Mouse (Mus musculus) stomach, embryonic 16.5 days (tissue): ENCODE data around the gene Sf3b3. TPM values are rescaled to one million over a fixed set of nuclear protein-coding genes. Genes with fewer than 3 reads are reported as not detected.

Source experiments
- polyA plus RNA-seq: library from polyadenylated mRNA; unstranded; fragments of >200 nt; fragmentation: Nextera tagmentation; extraction: Ambion mirVana; gene quantifications from 2 replicates; pipeline ENCODE4 v1.2.1, GENCODE M21; 2015

Gene Sf3b3
- polyA plus RNA-seq, 1 experiment from 2014 or later, result 128 TPM

Other genes with a start within 250 kb of the Sf3b3 start
- gene Vac14, start 228.2 kb downstream of the Sf3b3 start, polyA plus RNA-seq, result 12.3 and 14.0 TPM in 2 replicates
- gene Mtss1l, start 125.3 kb downstream of the Sf3b3 start, polyA plus RNA-seq, result 7.0 and 8.2 TPM in 2 replicates
- gene Il34, start 40.9 kb downstream of the Sf3b3 start, polyA plus RNA-seq, result 2.9 and 5.0 TPM in 2 replicates
- gene Cog4, start 187 bp downstream of the Sf3b3 start, polyA plus RNA-seq, result 70.3 and 71.5 TPM in 2 replicates
- 12.2 and 13.3 TPM in 2 replicates for gene Fuk, start 55.7 kb upstream of the Sf3b3 start, polyA plus RNA-seq
- 17.0 and 17.1 TPM in 2 replicates for gene St3gal2, start 73.1 kb upstream of the Sf3b3 start, polyA plus RNA-seq
- gene Ddx19a, start 151.0 kb upstream of the Sf3b3 start, polyA plus RNA-seq, result 10.7 and 12.5 TPM in 2 replicates
- gene Ddx19b, start 185.0 kb upstream of the Sf3b3 start, polyA plus RNA-seq, result 6.9 and 7.9 TPM in 2 replicates
- gene Aars, start 186.4 kb upstream of the Sf3b3 start, polyA plus RNA-seq, result 49.3 and 56.1 TPM in 2 replicates
- gene Exosc6, start 209.6 kb upstream of the Sf3b3 start, polyA plus RNA-seq, result not detected in 2 replicates
- gene Clec18a, start 245.6 kb upstream of the Sf3b3 start, polyA plus RNA-seq, result not detected in 2 replicates
- 9.7 and 10.8 TPM in 2 replicates for gene Pdpr, start 247.8 kb upstream of the Sf3b3 start, polyA plus RNA-seq